Mouse (Mus musculus): ENCODE data around the gene 9330161L09Rik. TPM values are rescaled to one million over a fixed set of nuclear protein-coding genes. Genes with fewer than 3 reads are reported as not detected.

The 9330161L09Rik gene
- total RNA-seq, 2 experiments from 2014 or later = 1.8 to 3.4 TPM

GRCm38 (mm10) chr12:103393528-103393927, 14.1 kb downstream of the 9330161L09Rik start:
- intact Hi-C loops (cut with DNase I) = no loop called here
- DNase-seq (ENCODE audit: extremely low spot score in 1 of 2, low spot score in 2 of 2) = no peak

GRCm38 (mm10) chr12:103391098-103391497, 16.5 kb downstream of the 9330161L09Rik start:
- peak in 1 of 2 experiments; percentile 38 for DNase-seq (ENCODE audit: extremely low spot score in 1 of 2, low spot score in 2 of 2)
- intact Hi-C loops (cut with DNase I) = no loop called here

- intact Hi-C loops (cut with DNase I) = no loop called here
- DNase-seq (ENCODE audit: extremely low spot score in 1 of 2, low spot score in 2 of 2) = no peak
Observed at GRCm38 (mm10) chr12:103389982-103390381, 17.6 kb downstream of the 9330161L09Rik start.

- intact Hi-C loops (cut with DNase I) = no loop called here
- no peak for DNase-seq (ENCODE audit: extremely low spot score in 1 of 2, low spot score in 2 of 2)
Observed at GRCm38 (mm10) chr12:103389348-103389727, 18.3 kb downstream of the 9330161L09Rik start.

GRCm38 (mm10) chr12:103388505-103389347, 18.9 kb downstream of the 9330161L09Rik start, which contains the start of gene Otub2:
TSS of gene Otub2 (plus strand) at chr12:103388682.
- DNase-seq (ENCODE audit: extremely low spot score in 1 of 2, low spot score in 2 of 2) = peak; percentile 97
- intact Hi-C loops (cut with DNase I) = no loop called here

GRCm38 (mm10) chr12:103380226-103380625, 27.4 kb downstream of the 9330161L09Rik start:
- no peak for DNase-seq (ENCODE audit: extremely low spot score in 1 of 2, low spot score in 2 of 2)
- intact Hi-C loops (cut with DNase I) = no loop called here

GRCm38 (mm10) chr12:103376774-103377173, 30.8 kb downstream of the 9330161L09Rik start:
- intact Hi-C loops (cut with DNase I) = no loop called here
- no peak for DNase-seq (ENCODE audit: extremely low spot score in 1 of 2, low spot score in 2 of 2)

GRCm38 (mm10) chr12:103376124-103376523, 31.5 kb downstream of the 9330161L09Rik start:
- peak; percentile 42 to 62 for DNase-seq (ENCODE audit: extremely low spot score in 1 of 2, low spot score in 2 of 2)
- intact Hi-C loops (cut with DNase I) = no loop called here

- intact Hi-C loops (cut with DNase I) = no loop called here
- no peak for DNase-seq (ENCODE audit: extremely low spot score in 1 of 2, low spot score in 2 of 2)
Observed at GRCm38 (mm10) chr12:103373530-103374236, 33.9 kb downstream of the 9330161L09Rik start.

- intact Hi-C loops (cut with DNase I) = no loop called here
- DNase-seq (ENCODE audit: extremely low spot score in 1 of 2, low spot score in 2 of 2) = no peak
Observed at GRCm38 (mm10) chr12:103371711-103372110, 35.9 kb downstream of the 9330161L09Rik start.

- DNase-seq (ENCODE audit: extremely low spot score in 1 of 2, low spot score in 2 of 2) = no peak
- intact Hi-C loops (cut with DNase I) = no loop called here
Observed at GRCm38 (mm10) chr12:103370861-103371260, 36.8 kb downstream of the 9330161L09Rik start.

GRCm38 (mm10) chr12:103368777-103369176, 38.8 kb downstream of the 9330161L09Rik start:
- DNase-seq (ENCODE audit: extremely low spot score in 1 of 2, low spot score in 2 of 2) = no peak
- intact Hi-C loops (cut with DNase I) = no loop called here

- DNase-seq (ENCODE audit: extremely low spot score in 1 of 2, low spot score in 2 of 2) = no peak
- intact Hi-C loops (cut with DNase I) = no loop called here
Observed at GRCm38 (mm10) chr12:103368326-103368669, 39.3 kb downstream of the 9330161L09Rik start.

GRCm38 (mm10) chr12:103367620-103368325, 39.8 kb downstream of the 9330161L09Rik start:
- peak; percentile 78 to 85 for DNase-seq (ENCODE audit: extremely low spot score in 1 of 2, low spot score in 2 of 2)

GRCm38 (mm10) chr12:103367171-103367570, 40.4 kb downstream of the 9330161L09Rik start:
- intact Hi-C loops (cut with DNase I) = no loop called here
- no peak for DNase-seq (ENCODE audit: extremely low spot score in 1 of 2, low spot score in 2 of 2)

More at GRCm38 (mm10) chr12:103367620-103368325, 39.8 kb downstream of the 9330161L09Rik start:
- intact Hi-C loops (cut with DNase I) = no loop called here

GRCm38 (mm10) chr12:103362336-103362735, 45.3 kb downstream of the 9330161L09Rik start:
- DNase-seq (ENCODE audit: extremely low spot score in 1 of 2, low spot score in 2 of 2) = no peak
- intact Hi-C loops (cut with DNase I) = no loop called here

- no peak for DNase-seq (ENCODE audit: extremely low spot score in 1 of 2, low spot score in 2 of 2)
- intact Hi-C loops (cut with DNase I) = no loop called here
Observed at GRCm38 (mm10) chr12:103361539-103362307, 45.9 kb downstream of the 9330161L09Rik start.

GRCm38 (mm10) chr12:103360812-103361211, 46.8 kb downstream of the 9330161L09Rik start:
- no peak for DNase-seq (ENCODE audit: extremely low spot score in 1 of 2, low spot score in 2 of 2)
- intact Hi-C loops (cut with DNase I) = no loop called here
